Mouse (Mus musculus) spleen, embryonic (tissue): ENCODE measurements around the gene Gm10842.

Source experiments
- CTCF ChIA-PET: fragments of 350-600 bp; sonication (Branson Sonifier 250); formaldehyde crosslinking; loops from one replicate; lab custom pipeline; 2022; lab: Charles Lee

Gene Gm10842

GRCm38 (mm10) chr11:105152357-105152899 lies 5.7 kb downstream of the Gm10842 start:
- CTCF ChIA-PET = no interaction called here

GRCm38 (mm10) chr11:105153068-105153833 lies 6.6 kb downstream of the Gm10842 start:
- CTCF ChIA-PET = no interaction called here

GRCm38 (mm10) chr11:105155915-105156314 lies 9.2 kb downstream of the Gm10842 start:
- CTCF ChIA-PET = no interaction called here

GRCm38 (mm10) chr11:105156748-105157267 lies 10.1 kb downstream of the Gm10842 start:
- CTCF ChIA-PET = no interaction called here

GRCm38 (mm10) chr11:105158047-105158446 lies 11.4 kb downstream of the Gm10842 start:
- CTCF ChIA-PET = no interaction called here

- CTCF ChIA-PET = no interaction called here
These were observed 13.1 kb downstream of the Gm10842 start for GRCm38 (mm10) chr11:105159673-105160360.

- CTCF ChIA-PET = no interaction called here
These were observed 14.7 kb downstream of the Gm10842 start for GRCm38 (mm10) chr11:105161411-105161810.

- CTCF ChIA-PET = interaction anchor here (0.6 kb wide), 1 partner anchor 76 kb away, joined by 3 read pairs; no protein-coding TSS in a partner anchor
These were observed 18.1 kb downstream of the Gm10842 start for GRCm38 (mm10) chr11:105164516-105165510.

- CTCF ChIA-PET = no interaction called here
These were observed 20.1 kb downstream of the Gm10842 start for GRCm38 (mm10) chr11:105166780-105167179.

- CTCF ChIA-PET = no interaction called here
These were observed 31.8 kb downstream of the Gm10842 start, which contains the start of gene Tlk2 for GRCm38 (mm10) chr11:105178516-105178915. Tlk2 (plus strand) TSS chr11:105178807.

GRCm38 (mm10) chr11:105179523-105179922 lies 32.8 kb downstream of the Gm10842 start:
- CTCF ChIA-PET = no interaction called here

- CTCF ChIA-PET = interaction anchor here (0.6 kb wide), 1 partner anchor 73 kb away, joined by 4 read pairs; no protein-coding TSS in a partner anchor
These were observed 33.9 kb downstream of the Gm10842 start for GRCm38 (mm10) chr11:105180471-105181091.

GRCm38 (mm10) chr11:105181126-105181637 lies 34.5 kb downstream of the Gm10842 start:
- CTCF ChIA-PET = interaction anchor here (0.6 kb wide), 1 partner anchor 72 kb away, joined by 4 read pairs; no protein-coding TSS in a partner anchor

GRCm38 (mm10) chr11:105181689-105182460 lies 35.2 kb downstream of the Gm10842 start:
- CTCF ChIA-PET = interaction anchor here (1.0 kb wide), 1 partner anchor 57 kb away, joined by 3 read pairs; no protein-coding TSS in a partner anchor

GRCm38 (mm10) chr11:105182461-105182855 lies 35.8 kb downstream of the Gm10842 start:
- CTCF ChIA-PET = interaction anchor here (1.0 kb wide), 1 partner anchor 58 kb away, joined by 3 read pairs; no protein-coding TSS in a partner anchor

GRCm38 (mm10) chr11:105184678-105185077 lies 38.0 kb downstream of the Gm10842 start:
- CTCF ChIA-PET = interaction anchor here (1.4 kb wide), 1 partner anchor 12 kb away, joined by 3 read pairs; no protein-coding TSS in a partner anchor

- CTCF ChIA-PET = no interaction called here
These were observed 45.5 kb downstream of the Gm10842 start for GRCm38 (mm10) chr11:105192186-105192585.
